Mouse (Mus musculus) C2C12 (cell line): ENCODE data around the gene Cntnap5b.

Experiments used
- CTCF ChIP-seq: IDR thresholded peaks from one replicate; pipeline ENCODE4 v1.5.1; 2011; ENCODE audit not compliant: control insufficient read depth, insufficient read depth, insufficient read length
- FOSL1 ChIP-seq: IDR thresholded peaks from one replicate; pipeline ENCODE4 v1.8.0; 2011; ENCODE audit warnings: mild to moderate bottlenecking, low read length; ENCODE audit not compliant: poor library complexity, insufficient read depth, severe bottlenecking
- MAX ChIP-seq: IDR thresholded peaks from one replicate; pipeline ENCODE4 v1.6.1; 2011; ENCODE audit warnings: mild to moderate bottlenecking, control low read depth
- MYOD1 ChIP-seq: IDR thresholded peaks from one replicate; pipeline ENCODE4 v1.6.1; 2011; ENCODE audit warnings: low read depth; ENCODE audit not compliant: control insufficient read depth, insufficient read length
- USF1 ChIP-seq: IDR thresholded peaks from one replicate; pipeline ENCODE4 v1.6.1; 2011; ENCODE audit warnings: low read depth, mild to moderate bottlenecking, control low read depth, moderate library complexity

- TF ChIP-seq CTCF (no peak), USF1 (no peak), FOSL1 (no peak), MYOD1 (no peak), MAX (no peak)
These were observed 382 bp upstream of the Cntnap5b start for GRCm38 (mm10) chr1:99772183-99772582.
